Mouse (Mus musculus) testis, adult 2 months (tissue): Measurements from ENCODE around the gene Tpk1.

Source experiments
- CTCF ChIP-seq: fragments of 200-500 bp; IDR thresholded peaks from 2 replicates; pipeline ENCODE4 v1.5.1; 2012; ENCODE audit warnings: low read depth, mild to moderate bottlenecking, inconsistent platforms, low read length, moderate library complexity; ENCODE audit not compliant: control insufficient read depth, insufficient read depth, insufficient replicate concordance
- POLR2A ChIP-seq: fragments of 200-500 bp; IDR thresholded peaks from 2 replicates; pipeline ENCODE4 v1.6.1; 2012; ENCODE audit warnings: low read depth, mild to moderate bottlenecking, inconsistent platforms, low read length, moderate library complexity; ENCODE audit not compliant: control insufficient read depth

- TF ChIP-seq POLR2A (no peak), CTCF (no peak)
These were observed 356.6 kb downstream of the Tpk1 start, which contains the start of gene Nobox for GRCm38 (mm10) chr6:43309454-43309853.
